Mouse (Mus musculus) NIH3T3 (cell line): ENCODE measurements around the gene Kat14.

ENCODE experiments used
- DNase-seq: peaks from one replicate; pipeline ENCODE4 v3.0.0-alpha.2; 2012; ENCODE audit warnings: low read depth

The Kat14 gene

GRCm38 (mm10) chr2:144452364-144453008 is 83.7 kb downstream of the Kat14 start:
- DNase-seq, result peak; percentile 94
